Mouse (Mus musculus) thymus, adult 18-20 months (tissue): ENCODE measurements around the gene Etfbkmt.
"Not testable (repeated sequence)": the region's sequence is repeated elsewhere in the genome, so short reads cannot be mapped to it uniquely, and the experiment has no call there.

Experiments used
- DNase-seq, 2 experiments: peaks; one replicate each; pipeline ENCODE4 v3.0.0; 2022; ENCODE audit warnings: mixed read lengths in 2 of 2

Etfbkmt gene

GRCm38 (mm10) chr6:149139471-149139870 is at the start of gene Etfbkmt:
Gene Etfbkmt, plus strand, starts transcription at chr6:149139849.
- no peak for DNase-seq

GRCm38 (mm10) chr6:149092406-149092805 is 47.2 kb upstream of the Etfbkmt start:
- DNase-seq, result no peak

- DNase-seq, result no peak
Observed at GRCm38 (mm10) chr6:149093465-149093864, 46.2 kb upstream of the Etfbkmt start.

GRCm38 (mm10) chr6:149094555-149094954 is 45.1 kb upstream of the Etfbkmt start:
- no peak for DNase-seq

- no peak for DNase-seq
Observed at GRCm38 (mm10) chr6:149095389-149095788, 44.3 kb upstream of the Etfbkmt start.

GRCm38 (mm10) chr6:149096233-149096632 is 43.4 kb upstream of the Etfbkmt start:
- no peak for DNase-seq

- no peak for DNase-seq
Observed at GRCm38 (mm10) chr6:149097276-149097675, 42.4 kb upstream of the Etfbkmt start.

- no peak for DNase-seq
Observed at GRCm38 (mm10) chr6:149098993-149099392, 40.7 kb upstream of the Etfbkmt start.

GRCm38 (mm10) chr6:149100174-149101075 is 39.2 kb upstream of the Etfbkmt start:
- peak in 1 of 2 experiments; percentile 7 for DNase-seq

- DNase-seq, result peak; percentile 12 to 20
Observed at GRCm38 (mm10) chr6:149101076-149101942, 38.3 kb upstream of the Etfbkmt start, which contains the start of gene Dennd5b. Gene Dennd5b, minus strand, starts transcription at chr6:149101680.

GRCm38 (mm10) chr6:149101943-149102243 is 37.8 kb upstream of the Etfbkmt start:
- no peak for DNase-seq

- no peak for DNase-seq
Observed at GRCm38 (mm10) chr6:149103451-149103850, 36.2 kb upstream of the Etfbkmt start.

- no peak for DNase-seq
Observed at GRCm38 (mm10) chr6:149107615-149108014, 32.0 kb upstream of the Etfbkmt start.

GRCm38 (mm10) chr6:149108909-149109308 is 30.7 kb upstream of the Etfbkmt start:
- DNase-seq, result no peak

GRCm38 (mm10) chr6:149116992-149117391 is 22.7 kb upstream of the Etfbkmt start:
- DNase-seq, result no peak

- DNase-seq, result no peak
Observed at GRCm38 (mm10) chr6:149118935-149119334, 20.7 kb upstream of the Etfbkmt start.

GRCm38 (mm10) chr6:149119853-149120252 is 19.8 kb upstream of the Etfbkmt start:
- no peak for DNase-seq

GRCm38 (mm10) chr6:149123042-149123441 is 16.6 kb upstream of the Etfbkmt start:
- no peak for DNase-seq

GRCm38 (mm10) chr6:149126675-149127074 is 13.0 kb upstream of the Etfbkmt start:
- DNase-seq, result peak in 1 of 2 experiments; percentile 24

- DNase-seq, result not testable (repeated sequence)
Observed at GRCm38 (mm10) chr6:149129870-149130269, 9.8 kb upstream of the Etfbkmt start, which contains the start of gene Gm10203. Gene Gm10203, plus strand, starts transcription at chr6:149130170.

GRCm38 (mm10) chr6:149131111-149131510 is 8.5 kb upstream of the Etfbkmt start:
- no peak for DNase-seq

GRCm38 (mm10) chr6:149132311-149133077 is 7.2 kb upstream of the Etfbkmt start:
- no peak for DNase-seq
